Mouse (Mus musculus) brain, embryonic 18.5 days (tissue): ENCODE data around the gene Ascl2.

ENCODE experiments used
- DNase-seq: peaks from one replicate; pipeline ENCODE4 v3.0.0-alpha.2; 2012; ENCODE audit warnings: low read depth, low spot score

Ascl2 gene

DNA sequence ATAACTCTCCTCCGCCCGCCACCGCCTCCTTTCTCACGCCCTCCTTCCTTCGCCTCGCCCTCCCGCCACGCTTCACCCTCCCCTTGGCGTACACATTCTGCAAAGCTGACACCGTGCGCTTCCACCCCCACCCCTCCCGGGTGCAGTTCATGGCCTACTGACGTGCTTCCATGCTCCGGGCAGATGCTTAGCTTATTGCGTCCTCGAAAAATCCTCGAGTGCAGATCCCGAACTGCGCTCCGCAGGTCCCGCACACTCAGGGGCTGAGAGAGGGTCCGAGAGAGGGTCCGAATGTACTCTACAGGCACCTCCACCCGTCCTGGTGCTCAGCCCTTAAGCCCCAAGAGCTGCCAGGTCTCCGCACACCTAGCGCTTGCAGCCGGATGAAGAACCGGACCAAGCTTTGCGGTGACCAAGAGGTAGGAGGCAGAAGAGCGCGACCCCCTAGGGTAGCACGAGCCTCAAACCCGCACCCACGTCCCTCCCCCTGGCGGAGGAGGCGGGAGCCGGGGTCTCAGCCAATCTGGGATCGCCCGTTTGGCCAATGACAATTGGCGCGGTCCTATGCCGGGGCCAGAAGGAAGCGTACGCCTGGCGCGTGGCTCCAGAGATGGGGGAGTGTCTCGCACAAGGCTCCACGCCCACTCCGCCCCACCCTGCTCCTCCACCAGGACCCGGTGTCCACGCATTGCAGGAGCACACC lies at the start of gene Ascl2:
Gene Ascl2, minus strand, starts transcription at position 456 of the 703 bp plus-strand sequence.
- no peak for DNase-seq

DNA sequence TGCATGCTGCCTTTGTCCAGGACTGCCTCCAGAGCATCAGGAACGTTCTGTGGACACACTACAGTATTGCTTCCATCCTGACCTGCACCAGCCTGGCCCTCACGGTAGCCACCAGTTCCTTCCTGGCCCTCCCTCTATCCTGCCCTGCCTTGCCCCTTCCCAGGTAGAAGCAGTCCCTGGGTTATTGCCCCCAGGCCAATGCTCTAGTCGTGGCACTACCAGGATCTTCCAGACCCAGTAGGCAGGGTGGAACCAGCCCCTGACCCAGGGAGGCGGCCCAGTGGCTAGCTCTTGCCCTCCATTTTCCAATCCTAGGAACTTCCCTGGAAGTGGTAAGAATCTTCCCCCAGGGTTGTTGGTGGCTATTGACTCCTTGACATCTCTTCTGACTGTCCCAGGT lies 48.1 kb upstream of the Ascl2 start:
- DNase-seq: no peak

DNA sequence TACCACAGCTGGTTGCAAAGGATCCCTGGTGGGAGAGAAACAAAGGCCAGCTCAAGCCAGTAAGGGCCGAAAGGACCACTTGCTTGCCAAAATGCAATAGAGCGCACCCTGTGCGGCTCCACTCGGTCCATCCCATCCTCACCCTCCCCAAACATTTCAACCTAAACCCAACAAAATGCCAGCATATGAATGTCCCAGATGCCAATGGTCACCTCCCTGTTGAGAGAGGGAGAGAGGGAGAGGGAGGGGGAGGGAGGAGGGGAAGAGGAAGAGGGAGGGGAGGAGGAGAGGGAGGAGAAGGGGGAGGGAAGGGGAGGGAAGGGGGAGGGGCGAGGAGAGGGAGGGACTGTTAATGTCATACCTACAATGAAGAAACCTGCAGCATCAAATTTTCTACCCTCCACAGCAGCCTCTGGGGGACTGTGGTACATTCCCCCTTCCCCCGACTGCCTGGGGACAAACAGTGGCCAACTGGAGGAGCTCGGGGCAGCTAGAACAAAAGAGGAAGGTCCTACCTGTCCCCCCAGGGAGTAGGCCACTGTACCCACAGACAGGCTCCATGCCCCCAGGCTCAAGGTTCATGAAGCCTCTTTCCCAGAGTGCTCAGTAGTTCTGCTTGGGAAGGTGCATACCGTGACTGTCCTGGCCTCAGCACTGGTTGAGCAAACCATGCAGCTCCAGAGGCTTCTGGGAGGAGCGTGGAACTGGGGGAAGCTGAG lies 47.5 kb upstream of the Ascl2 start:
- DNase-seq: no peak

DNA sequence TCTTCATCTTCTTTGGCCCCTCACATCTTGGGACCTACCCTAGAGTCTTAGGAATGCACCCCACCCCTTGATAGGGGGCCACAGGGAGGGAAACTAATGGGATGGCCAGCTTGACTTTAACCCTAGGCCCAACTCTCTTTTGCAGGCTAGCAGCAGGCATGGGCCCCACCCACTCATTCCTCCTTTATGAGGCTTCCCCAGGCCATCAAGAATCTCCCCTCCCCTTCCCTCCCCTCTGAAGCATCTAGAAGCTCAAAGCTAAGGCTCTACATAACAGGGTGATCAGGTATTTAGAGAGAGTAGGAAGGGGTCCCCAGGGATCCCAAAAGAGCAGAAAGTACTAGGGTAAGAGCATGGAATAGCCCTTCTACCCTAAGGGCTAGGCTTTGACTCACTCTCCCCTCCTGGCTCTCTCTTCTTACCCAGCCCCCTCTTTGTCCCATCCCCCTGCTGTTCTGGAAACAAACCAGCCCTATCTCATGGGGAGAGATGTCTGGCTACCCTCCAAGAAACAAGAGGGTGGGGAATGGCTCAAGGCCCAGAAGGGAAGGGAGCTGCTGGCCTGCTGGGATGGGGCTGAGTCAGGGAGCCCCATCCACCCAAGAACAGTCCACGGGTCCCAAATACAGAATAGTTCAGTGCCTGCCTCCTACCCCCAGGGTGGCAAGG lies 46.8 kb upstream of the Ascl2 start:
- DNase-seq: peak; percentile 67

DNA sequence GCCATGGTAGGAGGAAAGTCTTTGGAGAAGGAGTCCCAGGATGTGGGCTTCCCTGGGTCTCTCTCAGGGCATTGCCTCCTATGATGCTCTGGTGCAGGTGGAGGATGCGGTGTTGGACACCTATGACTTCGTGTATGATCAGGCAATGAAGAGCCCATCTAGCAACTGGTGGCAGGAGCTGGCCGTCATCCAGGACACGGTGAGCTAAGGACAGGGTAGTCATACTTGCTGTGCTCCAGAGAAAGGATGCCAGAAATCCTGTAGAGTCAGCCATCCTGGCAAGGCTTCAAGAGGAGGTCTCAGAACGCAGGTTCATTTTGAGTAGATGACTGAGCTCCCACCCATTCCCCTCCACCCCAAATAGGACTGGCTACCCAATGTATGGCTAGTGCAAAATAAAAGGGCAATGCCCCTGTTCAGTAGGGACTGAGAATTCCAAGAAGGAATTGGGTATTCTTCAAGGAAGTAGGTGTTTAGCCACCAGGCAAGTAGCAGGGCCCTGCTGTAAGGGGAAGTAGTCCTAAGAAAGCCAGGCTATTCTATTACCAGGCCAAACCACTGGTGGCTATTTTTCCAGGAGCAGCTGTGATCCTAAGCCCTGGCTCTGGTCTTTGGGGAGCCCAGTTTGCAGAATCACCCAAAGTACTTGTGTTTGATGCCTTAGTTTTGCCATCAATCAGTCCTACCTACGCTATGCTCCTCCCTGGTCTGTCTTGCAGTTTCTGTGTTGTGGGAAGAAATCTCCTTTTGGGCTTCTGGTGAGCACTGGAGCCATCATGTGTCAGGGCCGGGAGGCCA lies 46.0 kb upstream of the Ascl2 start:
- DNase-seq: no peak

DNA sequence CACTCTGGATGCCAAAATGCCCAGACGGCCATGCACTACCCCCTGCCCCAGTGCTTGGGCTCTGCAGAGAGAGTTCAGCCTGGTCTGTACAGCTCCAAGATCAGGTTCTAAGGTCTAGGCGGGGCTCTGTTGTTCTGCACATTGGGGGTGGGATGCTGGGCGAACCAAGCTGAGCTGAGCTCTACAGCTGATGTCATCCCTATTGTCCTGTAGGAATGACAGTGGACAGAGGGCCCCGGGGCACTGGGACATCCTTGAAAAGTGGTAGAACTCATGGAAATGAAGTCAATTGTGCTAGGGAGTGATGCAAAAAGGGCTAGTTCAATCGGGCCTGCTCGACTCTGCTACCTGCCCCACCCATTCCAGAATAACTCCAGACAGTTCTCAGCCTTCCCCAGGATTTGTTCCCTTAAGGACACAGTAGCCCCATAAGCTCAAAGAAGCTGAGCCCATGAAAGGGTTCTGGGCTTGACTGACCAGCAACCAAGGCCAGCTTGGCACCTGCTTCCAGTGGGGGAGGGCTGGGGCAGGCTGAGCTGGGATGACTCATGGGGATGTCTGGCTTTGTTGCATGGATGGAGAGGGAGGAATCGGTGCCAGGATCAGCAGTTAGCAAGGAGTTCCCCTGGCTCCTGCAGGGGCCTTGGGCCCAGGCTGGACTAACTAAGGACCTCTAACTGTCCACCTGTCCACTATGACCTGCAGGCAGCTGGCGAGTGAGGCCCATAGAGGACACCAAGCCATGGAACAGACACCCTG lies 44.5 kb upstream of the Ascl2 start:
- DNase-seq: no peak

DNA sequence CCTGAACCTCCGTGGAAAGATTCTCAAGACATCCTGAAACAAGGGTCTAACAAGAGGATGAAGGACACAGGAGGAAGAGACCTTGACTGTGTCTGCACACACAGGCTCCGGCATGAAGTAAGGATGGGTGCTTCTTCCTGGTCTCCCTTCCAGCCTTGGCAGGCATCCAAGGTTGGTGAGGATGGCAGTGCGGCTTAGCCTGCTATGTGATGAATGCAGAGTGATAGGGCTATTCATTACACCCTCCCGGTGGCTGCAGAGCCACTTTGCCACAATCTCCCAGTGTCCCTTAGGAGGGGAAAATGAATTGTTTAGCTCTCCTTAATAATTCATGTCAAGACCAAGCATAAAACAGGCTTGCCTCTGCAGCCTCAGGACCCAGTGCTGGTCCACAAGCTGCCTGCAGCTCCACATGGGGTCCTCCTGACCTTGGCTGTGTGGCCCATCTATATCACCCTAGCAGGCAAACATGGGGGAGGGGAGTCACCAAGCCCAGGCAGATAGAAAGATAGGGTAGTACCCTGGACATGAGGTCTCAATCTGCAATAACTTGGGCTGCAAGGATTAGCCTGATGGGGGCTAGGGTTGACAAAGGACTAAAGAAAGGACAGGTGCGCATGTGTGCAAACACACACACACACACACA lies 43.3 kb upstream of the Ascl2 start:
- no peak for DNase-seq

DNA sequence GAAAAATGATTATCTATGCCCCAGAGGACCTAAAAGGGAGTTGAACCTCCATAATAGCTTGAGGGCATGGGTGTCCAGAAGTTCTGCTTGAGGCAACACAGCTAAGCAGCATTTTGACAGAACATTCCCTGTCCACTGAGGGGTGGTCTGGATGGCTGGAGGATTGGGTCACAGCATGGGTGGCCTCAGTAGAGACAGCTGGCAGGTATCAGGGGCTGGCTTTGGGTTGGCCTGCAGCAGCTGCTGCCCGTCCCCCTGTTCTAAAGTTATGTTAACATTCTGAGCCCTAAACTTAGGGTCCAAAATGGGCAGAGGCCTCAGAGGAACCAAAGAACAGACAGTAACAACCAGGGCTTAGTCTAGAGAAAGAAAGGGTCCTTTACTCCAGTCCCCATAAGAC lies 42.2 kb upstream of the Ascl2 start:
- no peak for DNase-seq

DNA sequence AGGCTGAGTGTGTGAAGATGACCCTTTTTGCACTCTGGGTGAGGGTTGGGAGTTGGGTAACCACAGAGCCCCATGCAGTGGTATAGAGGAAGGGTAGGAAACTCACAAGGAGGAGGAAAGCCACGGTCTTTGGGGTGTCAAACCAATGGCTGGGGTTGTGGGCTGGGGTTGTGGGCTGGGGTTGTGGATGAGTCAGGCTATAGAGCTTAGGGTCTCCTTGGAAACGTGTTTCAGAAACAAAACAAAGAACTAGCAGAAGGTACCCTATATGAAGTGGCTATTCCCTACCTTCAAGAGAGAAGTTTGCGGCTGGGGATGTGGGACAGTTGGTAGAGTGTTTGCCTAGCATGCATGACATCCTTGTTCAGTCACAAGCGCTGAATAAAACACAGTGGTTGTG lies 40.9 kb upstream of the Ascl2 start:
- no peak for DNase-seq

DNA sequence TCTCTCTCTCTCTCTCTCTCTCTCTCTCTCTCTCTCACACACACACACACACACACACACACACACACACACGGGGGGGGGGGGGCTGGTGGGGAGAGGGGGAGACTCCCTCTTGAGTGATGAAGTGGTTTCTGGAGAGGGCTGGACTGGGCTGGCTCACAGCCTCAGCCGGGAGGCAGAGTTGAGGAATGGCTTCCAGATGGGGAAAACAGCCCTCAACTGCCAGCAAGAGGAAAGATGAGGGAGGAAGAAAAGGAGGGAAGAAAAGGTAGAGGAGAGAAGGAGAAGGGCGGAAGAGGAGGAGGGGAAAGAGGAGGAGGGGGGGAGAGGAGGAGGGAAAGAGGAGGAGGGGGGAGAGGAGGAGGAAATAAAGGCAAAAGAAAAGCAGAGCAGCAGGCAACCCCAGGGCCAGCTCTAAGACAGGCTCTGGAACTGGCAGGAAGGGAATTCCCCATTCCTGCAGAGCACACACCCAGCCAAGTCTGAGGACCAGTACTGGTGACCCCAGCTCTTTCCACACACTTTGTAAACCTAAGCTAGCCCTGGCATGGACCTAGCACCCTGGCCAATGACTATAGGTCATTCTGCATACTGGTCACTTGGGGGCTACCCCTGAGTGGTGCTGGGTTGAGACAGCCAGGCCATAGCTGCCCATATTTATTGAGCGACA lies 40.1 kb upstream of the Ascl2 start:
- DNase-seq: no peak

DNA sequence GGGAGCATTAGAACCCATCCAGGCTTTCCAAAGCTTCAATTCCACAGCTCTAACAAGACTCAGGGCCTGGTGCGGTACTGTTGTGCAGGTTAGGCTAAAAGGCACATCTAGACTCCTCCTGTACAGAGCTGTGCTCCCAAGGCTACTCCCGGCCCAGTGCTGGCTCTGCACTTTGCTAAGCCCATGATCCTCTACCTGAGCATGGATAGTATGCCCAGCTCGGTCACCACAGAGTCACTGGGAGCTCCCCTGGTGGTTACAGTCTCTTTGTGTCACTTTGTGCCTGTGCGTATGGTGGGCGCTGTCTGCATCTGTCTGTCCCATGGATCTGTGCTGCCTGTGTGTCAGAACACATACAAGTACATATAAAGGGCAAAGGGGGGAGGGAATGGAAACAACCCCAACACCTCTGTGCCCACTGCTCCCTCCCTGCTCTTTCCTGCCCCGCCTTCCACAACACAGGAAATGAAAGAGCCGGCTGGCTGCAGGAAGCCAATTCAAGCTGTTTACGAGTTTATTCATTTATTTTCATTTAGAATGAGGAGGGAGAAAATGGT lies 39.4 kb upstream of the Ascl2 start:
- no peak for DNase-seq

DNA sequence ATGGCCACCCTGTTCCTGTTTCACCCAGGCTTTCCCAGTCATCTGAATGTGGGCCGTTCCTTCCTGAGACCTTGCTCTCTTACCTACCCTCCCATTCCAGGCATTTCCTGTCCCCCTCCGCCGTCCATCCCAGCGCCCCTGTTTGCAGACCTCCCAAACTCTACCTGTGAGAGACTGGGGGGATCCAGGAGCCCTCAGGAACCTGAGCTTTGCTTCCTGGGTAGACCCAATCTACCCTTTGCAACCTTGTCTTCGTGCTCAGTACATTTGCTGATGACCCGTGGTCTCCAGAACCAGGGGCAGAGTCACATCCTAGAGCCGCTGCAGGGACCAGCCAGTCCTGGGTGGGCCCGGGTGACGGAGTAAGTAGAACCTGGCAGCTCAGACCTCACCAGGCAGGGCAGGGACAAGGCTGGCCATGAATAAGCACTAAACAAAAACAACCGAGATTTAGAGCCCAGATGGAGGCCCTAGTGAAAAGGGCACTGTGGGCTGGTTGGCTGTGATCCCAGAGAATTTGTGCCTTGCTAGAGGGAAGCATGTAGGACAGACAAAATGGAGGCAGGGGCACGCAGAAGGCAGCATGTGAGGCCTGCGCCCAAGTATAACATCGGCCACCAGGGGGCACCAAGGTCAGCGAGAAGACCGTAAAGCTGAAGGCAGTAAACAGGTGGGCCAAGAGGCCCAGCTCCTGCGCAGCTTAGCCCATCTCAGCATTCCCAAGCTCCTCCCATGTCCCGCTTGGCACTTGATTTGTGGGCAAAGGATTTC lies 38.7 kb upstream of the Ascl2 start:
- DNase-seq: peak; percentile 71

DNA sequence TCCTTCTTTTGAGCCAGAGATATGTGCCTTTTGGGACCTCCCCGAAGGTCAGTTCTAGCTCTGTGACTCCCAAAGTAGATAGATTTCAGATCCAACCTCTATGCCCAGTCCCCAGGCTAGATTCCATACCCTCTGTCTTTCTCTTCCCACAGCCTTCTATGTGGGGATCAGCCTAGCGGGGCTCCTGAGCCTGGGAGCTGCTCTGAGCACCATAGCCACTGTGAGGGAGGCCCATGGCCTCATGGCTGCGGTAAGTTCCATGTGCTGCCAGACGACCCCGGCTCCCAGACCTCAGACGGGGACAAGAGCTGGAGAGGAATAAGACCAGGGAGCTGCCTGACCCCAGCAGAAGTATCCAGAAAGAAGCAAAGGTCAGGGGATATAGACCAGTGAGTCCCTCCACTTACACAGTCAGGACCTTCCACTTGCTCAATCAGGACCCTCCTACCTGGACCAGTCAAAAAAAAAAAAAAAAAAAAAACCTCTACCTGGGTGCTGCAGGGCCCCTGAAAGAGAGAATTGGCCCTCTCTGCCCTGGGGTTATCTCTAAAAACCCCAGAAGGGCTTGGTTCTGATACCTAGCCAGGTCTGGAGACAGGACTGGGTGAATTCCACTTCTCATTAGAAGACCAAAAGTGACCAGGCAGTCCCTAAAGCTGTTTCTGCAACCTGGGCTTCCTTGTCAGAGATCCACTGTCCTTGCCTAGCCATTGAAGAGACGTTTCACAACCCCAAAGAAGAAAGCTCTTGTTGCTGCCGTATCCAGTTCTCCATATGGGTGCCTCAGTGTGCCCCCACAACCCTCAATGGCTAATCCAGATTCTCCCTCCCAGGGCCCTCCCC lies 37.9 kb upstream of the Ascl2 start:
- no peak for DNase-seq

DNA sequence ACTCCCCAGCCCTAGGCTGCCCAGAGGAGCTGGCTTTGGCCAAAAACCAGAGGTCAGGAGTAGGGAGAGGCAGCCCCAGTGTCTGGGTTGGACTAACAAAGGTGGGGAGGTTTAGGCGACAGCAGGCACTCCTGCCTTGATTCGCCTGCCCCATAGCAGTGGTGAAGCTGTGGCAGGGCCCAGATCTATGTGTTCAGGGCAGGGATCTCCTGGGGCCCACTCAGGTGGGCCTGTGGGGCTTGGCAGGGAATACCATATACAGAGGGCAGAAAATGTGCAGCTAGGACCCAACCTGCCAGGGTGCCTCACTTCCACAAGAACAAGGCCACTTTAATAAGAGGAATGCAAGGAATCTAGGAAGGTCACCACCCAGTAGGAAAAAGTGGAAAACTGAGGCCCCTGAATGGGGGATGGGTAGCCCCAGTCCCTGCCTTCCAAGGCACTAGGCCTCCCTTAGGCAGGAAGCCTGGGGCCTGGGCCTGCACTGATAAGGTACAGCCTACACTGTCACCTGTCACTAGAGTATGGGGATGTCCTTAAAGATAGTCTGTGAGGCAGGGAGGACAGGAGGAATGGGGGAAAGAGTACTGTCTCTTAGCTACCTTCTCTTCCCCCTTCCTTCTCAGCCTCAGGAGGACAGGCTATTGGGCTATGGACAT lies 37.2 kb upstream of the Ascl2 start:
- DNase-seq: no peak

DNA sequence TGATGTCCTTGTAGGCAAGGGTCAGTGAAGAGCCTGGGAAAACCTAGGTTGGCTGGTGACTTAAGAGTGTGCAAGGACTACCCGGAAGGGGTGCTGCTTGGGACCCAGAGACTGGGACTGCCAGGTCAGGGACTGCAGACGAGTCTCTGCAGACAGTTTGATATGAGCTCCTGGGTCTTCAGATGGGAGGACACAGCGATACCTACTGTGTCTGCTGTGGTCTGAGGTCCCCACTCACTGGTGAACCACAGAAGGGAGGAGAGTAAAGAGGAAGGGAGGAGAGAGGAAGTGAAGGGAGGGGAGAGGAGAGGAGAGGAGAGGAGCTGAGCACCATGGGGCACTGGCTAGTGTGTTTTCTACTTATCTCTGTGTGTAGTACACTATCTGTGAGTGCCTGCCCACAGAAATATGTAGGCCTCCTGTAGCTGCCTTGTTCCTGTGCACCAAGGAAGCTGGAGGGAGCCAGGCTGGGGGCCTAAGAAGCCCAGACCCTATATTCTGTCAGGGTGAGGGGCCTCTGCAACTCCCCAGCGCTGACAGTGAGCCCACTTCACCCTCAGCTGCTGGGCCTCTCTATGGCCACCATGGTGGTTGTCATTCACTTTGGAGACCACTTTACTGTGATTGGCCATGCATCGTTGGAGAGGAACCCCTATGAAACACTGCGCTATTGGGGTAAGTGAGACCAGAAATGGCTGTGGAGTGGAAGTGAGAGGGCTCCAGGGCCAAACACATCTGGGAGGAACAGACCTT lies 36.5 kb upstream of the Ascl2 start:
- DNase-seq: no peak

DNA sequence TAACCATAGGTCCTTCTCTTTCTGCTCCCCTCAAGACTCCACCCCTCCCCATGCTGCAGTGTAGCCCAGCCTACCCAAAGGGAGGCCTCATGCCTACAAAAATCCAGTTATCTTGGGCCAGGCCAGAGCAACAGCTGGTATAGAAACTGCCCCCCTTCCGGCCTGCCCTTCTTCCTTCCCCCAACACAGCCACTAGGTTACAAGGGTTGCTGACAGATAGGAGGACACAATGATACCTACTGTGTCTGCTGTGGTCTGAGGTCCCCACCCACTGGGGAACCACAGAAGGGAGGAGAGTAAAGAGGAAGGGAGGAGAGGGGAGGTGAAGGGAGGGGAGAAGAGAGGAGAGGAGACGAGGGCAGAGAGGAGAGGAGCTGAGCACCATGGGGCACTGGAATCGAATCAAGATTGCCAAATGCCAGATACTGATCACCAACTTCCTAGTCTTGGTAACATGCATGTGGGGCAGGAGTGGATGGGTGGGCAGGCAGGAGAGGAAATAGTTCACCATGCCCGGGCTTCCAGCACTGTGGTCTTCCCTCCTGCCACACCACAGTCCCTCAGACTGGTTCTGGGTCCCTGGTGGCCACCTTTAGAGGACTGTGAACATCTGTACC lies 35.8 kb upstream of the Ascl2 start, which contains the start of gene Tspan32:
Gene Tspan32, plus strand, starts transcription at position 320 of the 617 bp plus-strand sequence.
- DNase-seq: no peak
